ENCODE assay signal across 8 mouse cellular contexts in the genomic region with DNA sequence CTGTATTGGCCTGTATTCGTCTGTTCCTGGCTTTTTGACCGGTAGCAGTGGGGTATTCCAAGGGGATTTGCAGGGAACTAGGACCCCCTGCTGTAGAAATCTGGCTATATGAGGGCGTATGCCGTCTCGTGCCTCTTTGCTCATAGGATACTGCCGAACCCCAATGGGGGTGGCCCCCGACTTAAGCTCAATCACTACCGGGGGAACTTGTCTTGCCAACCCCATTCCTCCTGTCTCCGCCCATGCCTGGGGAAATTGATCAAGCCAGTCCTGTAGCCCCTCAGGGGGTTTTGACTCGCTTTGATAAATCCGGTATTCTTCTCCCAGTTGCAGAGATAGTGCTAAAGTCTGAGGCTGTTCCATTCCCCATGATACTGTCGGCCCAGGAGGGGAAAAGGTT.
DNase-seq lines count a peak whose midpoint lies in the region; ATAC-seq and TF ChIP-seq lines count a peak whose summit lies in the region.

No protein-coding gene starts in this region.

- H3K27me3 ChIP-seq in lung, embryonic 16.5 days (ENCODE audit: control insufficient read depth, insufficient read depth, low read depth, low read length), result no peaks in the 10 kb centered on the region
- no peaks in the 10 kb centered on the region for H3K27me3 ChIP-seq in heart, embryonic 15.5 days

- no peak overlapping the region for H3K4me2 ChIP-seq in lung, embryonic 16.5 days (ENCODE audit: low read depth, low read length)
- no peak overlapping the region for H3K4me2 ChIP-seq in heart, embryonic 15.5 days

- peak; percentile 4 to 35 for DNase-seq in adrenal gland, adult (ENCODE audit: inconsistent age in 2 of 2, low spot score in 1 of 2)
- no peak for DNase-seq in adrenal gland, postnatal 36 days
- no peak for DNase-seq in lung, adult 2 months
- peak; percentile 9 to 24 for DNase-seq in lung, postnatal 4 days
- no peak for DNase-seq in layer of hippocampus, adult 11-12 months (ENCODE audit: low spot score)
- no peak for DNase-seq in ovary, postnatal 14 days (ENCODE audit: low spot score)

- H3K36me3 ChIP-seq in lung, embryonic 16.5 days (ENCODE audit: control insufficient read depth, insufficient read depth, low read length), result 0 out of 2 replicates have a peak, but pooled peaks cover 4% of the 10 kb centered on the region
- no peaks in the 10 kb centered on the region; the same call in 1 of the 2 replicates for H3K36me3 ChIP-seq in heart, embryonic 15.5 days

- peaks cover 75% of the 10 kb centered on the region for H3K9me3 ChIP-seq in lung, embryonic 16.5 days (ENCODE audit: control insufficient read depth, low read length)
- peaks cover 74% of the 10 kb centered on the region for H3K9me3 ChIP-seq in heart, embryonic 15.5 days (replicated peaks)

- ATAC-seq in lung, embryonic 16.5 days (ENCODE audit: low read depth), result peak; percentile 4; the same call in 1 of the 2 replicates
- peak; percentile 17; the same call in 1 of the 2 replicates for ATAC-seq in heart, embryonic 15.5 days (replicated peaks; ENCODE audit: insufficient number of reproducible peaks, insufficient read depth, low FRiP score, low read depth)

- no peak for TF ChIP-seq CTCF in lung, adult 2 months (IDR thresholded peaks at IDR 0.05; ENCODE audit: insufficient read depth, low read length)

- H3K9ac ChIP-seq in lung, embryonic 16.5 days (ENCODE audit: low read length), result no peak overlapping the region
- H3K9ac ChIP-seq in heart, embryonic 15.5 days, result no peak overlapping the region

- WGBS in lung, embryonic 16.5 days, result 67% methylated on average over 12 of the region's 12 CpGs
- WGBS in lung, adult 2 months, result 58% methylated on average over 12 of the region's 12 CpGs
- 67% methylated on average over 12 of the region's 12 CpGs for WGBS in heart, embryonic 15.5 days

- TF ChIP-seq POLR2A in lung, adult 2 months (IDR thresholded peaks at IDR 0.05; ENCODE audit: borderline replicate concordance, extremely low read depth, low read depth, low read length), result no peak

- H3K4me1 ChIP-seq in lung, embryonic 16.5 days (replicated peaks; ENCODE audit: control insufficient read depth, insufficient read depth, low read length), result no peaks in the 10 kb centered on the region
- H3K4me1 ChIP-seq in lung, adult 2 months (ENCODE audit: control insufficient read depth, insufficient read depth, low read length), result no peaks in the 10 kb centered on the region
- H3K4me1 ChIP-seq in heart, embryonic 15.5 days (replicated peaks), result no peaks in the 10 kb centered on the region

- H3K4me3 ChIP-seq in lung, embryonic 16.5 days (ENCODE audit: low read length), result no peak overlapping the region
- H3K4me3 ChIP-seq in lung, adult 2 months (replicated peaks; ENCODE audit: extremely low read depth, low read depth, low read length), result no peak overlapping the region
- H3K4me3 ChIP-seq in heart, embryonic 15.5 days, result no peak overlapping the region

- H3K27ac ChIP-seq in lung, embryonic 16.5 days (ENCODE audit: low read length), result no peak overlapping the region
- no peak overlapping the region for H3K27ac ChIP-seq in heart, embryonic 15.5 days

Comparison
In these comparisons a context has a peak if more than half of its experiments do, and no peak if none do; other contexts are left out.
1. DNase-seq: peak in adrenal gland, adult (2 of 2) and lung, postnatal 4 days (2 of 2); none in adrenal gland, postnatal 36 days (0 of 2), lung, adult 2 months (single experiment), layer of hippocampus, adult 11-12 months (single experiment) and ovary, postnatal 14 days (single experiment).